Mouse (Mus musculus) hindbrain, postnatal 0 days (tissue): ENCODE data around the gene Shkbp1. TPM values are rescaled to one million over a fixed set of nuclear protein-coding genes. Genes with fewer than 3 reads are reported as not detected.

Source experiments
- ATAC-seq: fragments of 200-750 bp; cut with Nextera tagmentation; 2 replicates; pipeline ENCODE4 v1.8.0; 2017; ENCODE audit warnings: mild to moderate bottlenecking, moderate TSS enrichment, moderate library complexity
- DNase-seq: peaks from one replicate; pipeline ENCODE4 v3.0.0-alpha.2; 2015; ENCODE audit warnings: low spot score
- H3K27ac ChIP-seq: fragments of 300-500 bp; sonication (generic); 2 replicates; pipeline ENCODE4 v1.5.1; 2014; ENCODE audit warnings: mild to moderate bottlenecking
- H3K27me3 ChIP-seq: fragments of 300-500 bp; sonication (generic); 2 replicates; pipeline ENCODE4 v1.6.1; 2014; ENCODE audit warnings: low read length, mixed read lengths; ENCODE audit not compliant: insufficient read depth
- H3K36me3 ChIP-seq: fragments of 300-500 bp; sonication (generic); 2 replicates; pipeline ENCODE4 v1.6.1; 2014; ENCODE audit warnings: low read length, mixed read lengths; ENCODE audit not compliant: insufficient read depth
- H3K4me1 ChIP-seq: fragments of 300-500 bp; sonication (generic); 2 replicates; pipeline ENCODE4 v1.6.1; 2014; ENCODE audit warnings: antibody characterized with exemption, low read length, mixed read lengths; ENCODE audit not compliant: insufficient read depth
- H3K4me2 ChIP-seq: fragments of 300-500 bp; sonication (generic); 2 replicates; pipeline ENCODE4 v1.6.1; 2014; ENCODE audit warnings: low read depth, mild to moderate bottlenecking, low read length, moderate library complexity, mixed read lengths
- H3K4me3 ChIP-seq: fragments of 300-500 bp; sonication (generic); 2 replicates; pipeline ENCODE4 v1.5.1; 2014; ENCODE audit warnings: low read length
- H3K9ac ChIP-seq: fragments of 300-500 bp; sonication (generic); replicated peaks from 2 replicates; pipeline ENCODE4 v1.6.1; 2014; ENCODE audit warnings: mild to moderate bottlenecking, low read length, moderate library complexity, mixed read lengths
- H3K9me3 ChIP-seq: fragments of 300-500 bp; sonication (generic); 2 replicates; pipeline ENCODE4 v1.6.1; 2016; ENCODE audit warnings: low read length, mixed read lengths
- CTCF ChIP-seq: IDR thresholded peaks from 2 replicates; pipeline ENCODE4 v1.5.1; 2016; ENCODE audit warnings: antibody characterized with exemption, control low read depth, low read depth
- WGBS: fragments of 180-500 bp; shearing (Covaris S2); extraction: QIAGEN DNeasy Blood & Tissue Kit; methylation state at CpG from one replicate; pipeline ENCODE4 v1.1.7; 2014; 5-methylcytosine and 5-hydroxymethylcytosine counted together
- polyA plus RNA-seq: library from polyadenylated mRNA; unstranded; fragments of >200 nt; fragmentation: Nextera tagmentation; extraction: Ambion mirVana; gene quantifications from 2 replicates; pipeline ENCODE4 v1.2.1, GENCODE M21; 2015
- total RNA-seq: library from RNA; depleted of rRNA; stranded (reverse); fragments of >200 nt; gene quantifications from 2 replicates; pipeline ENCODE4 v1.2.3, GENCODE M21; 2014

The Shkbp1 gene
- total and polyA plus RNA-seq, 2 experiments from 2014 or later, result 20.2 to 31.2 TPM

DNA sequence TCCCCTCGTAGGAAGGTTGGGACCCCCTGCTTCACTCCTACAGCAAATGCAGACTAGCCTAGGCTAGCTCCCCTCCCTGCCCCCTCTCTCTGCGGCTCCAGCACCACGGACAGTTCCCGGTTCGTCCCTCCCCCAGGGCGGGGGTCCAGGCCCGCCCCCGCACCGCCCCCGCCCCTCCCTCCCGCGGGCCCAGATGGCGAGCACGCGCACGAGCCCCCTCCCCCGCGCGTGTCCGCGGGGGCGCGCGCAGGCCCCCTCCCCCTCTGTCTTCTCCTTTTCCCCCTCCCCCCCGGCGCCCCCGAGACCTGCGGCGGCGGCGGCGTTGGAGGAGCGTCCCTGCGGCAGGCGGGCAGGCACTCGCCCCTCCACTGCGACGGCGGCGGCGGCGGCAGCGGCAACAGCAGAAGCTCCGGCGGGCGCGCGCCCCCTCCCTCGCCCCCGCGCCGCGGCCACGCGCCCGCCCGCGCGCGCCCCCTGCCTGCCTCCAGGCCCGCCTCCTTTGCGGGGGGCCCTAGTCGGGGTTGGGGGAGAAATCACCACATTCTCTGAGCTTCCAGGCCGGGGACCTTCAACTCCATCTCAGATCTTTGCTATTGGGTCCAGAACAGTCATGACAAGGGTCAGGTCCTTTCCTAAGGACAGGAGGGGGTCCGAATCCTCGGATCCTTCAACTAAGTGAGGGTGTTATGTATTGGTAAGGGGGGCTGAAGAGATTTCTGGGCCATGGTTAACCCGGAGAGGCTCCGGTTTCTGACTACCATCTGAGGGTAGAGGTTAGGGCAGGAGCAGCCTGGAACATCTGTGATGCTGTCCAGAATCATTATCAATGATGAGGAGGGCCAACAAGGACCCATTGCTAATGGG, 40.6 kb upstream of the Shkbp1 start:
- H3K4me3 ChIP-seq, result peak overlapping the region; percentile 53
- no peaks in the 10 kb centered on the region for H3K9me3 ChIP-seq
- peak overlapping the region; percentile 20; the same call in 1 of the 2 replicates for H3K27ac ChIP-seq
- peaks cover 6% of the 10 kb centered on the region; the same call in 1 of the 2 replicates for H3K36me3 ChIP-seq
- H3K27me3 ChIP-seq, result peaks cover 13% of the 10 kb centered on the region; the same call in 1 of the 2 replicates
- peak; percentile 60; the same call in 1 of the 2 replicates for ATAC-seq
- H3K4me2 ChIP-seq, result peak overlapping the region; percentile 73
- peaks cover 6% of the 10 kb centered on the region; the same call in 1 of the 2 replicates for H3K4me1 ChIP-seq
- 3% methylated on average over 40 of the region's 68 CpGs for WGBS
- TF ChIP-seq CTCF, result no peak
- H3K9ac ChIP-seq, result peak overlapping the region; percentile 62
- DNase-seq, result peak; percentile 71

DNA sequence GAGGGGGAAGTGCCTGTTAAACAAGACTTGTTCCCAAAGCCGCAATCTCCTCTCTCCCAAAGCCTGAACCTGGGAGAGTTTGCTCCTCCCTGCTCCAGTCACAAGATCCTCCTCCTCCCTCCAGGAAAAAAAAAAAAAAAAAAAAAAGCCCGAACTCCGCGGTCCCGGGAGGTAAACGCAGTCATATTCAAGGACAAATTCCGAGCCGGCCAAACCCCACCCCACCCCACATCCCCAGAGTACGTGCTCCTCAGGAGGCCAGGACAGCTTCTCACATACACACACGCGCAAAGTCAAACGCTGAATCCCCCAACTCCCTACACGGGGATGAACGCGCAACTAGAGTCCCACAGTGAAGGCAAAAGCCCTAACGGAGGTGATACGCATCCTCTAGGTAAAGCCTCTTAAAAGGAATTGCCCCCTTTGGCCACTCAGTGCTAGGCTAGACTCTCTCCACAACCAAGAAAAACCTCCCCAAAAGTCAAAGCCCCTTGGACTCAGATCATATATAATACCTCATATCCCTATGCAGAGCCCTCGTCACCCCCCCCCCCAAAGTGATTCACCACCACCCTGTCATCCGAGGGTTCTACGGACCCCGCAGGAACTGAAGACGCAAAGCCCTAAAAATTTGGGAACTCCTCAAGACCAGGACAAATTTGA, 39.8 kb upstream of the Shkbp1 start:
- DNase-seq (no peak), ATAC-seq (peak; percentile 28)
- WGBS, result 2% methylated on average over 22 of the region's 22 CpGs
- Histone ChIP-seq H3K36me3 (peaks cover 10% of the 10 kb centered on the region; the same call in 1 of the 2 replicates), H3K4me2 (peak overlapping the region; percentile 73), H3K4me3 (peak overlapping the region; percentile 53), H3K27ac (peak overlapping the region; percentile 20; the same call in 1 of the 2 replicates), H3K9ac (peak overlapping the region; percentile 62), H3K4me1 (peaks cover 6% of the 10 kb centered on the region; the same call in 1 of the 2 replicates), H3K9me3 (no peaks in the 10 kb centered on the region), H3K27me3 (peaks cover 13% of the 10 kb centered on the region; the same call in 1 of the 2 replicates)
- TF ChIP-seq CTCF, result no peak

DNA sequence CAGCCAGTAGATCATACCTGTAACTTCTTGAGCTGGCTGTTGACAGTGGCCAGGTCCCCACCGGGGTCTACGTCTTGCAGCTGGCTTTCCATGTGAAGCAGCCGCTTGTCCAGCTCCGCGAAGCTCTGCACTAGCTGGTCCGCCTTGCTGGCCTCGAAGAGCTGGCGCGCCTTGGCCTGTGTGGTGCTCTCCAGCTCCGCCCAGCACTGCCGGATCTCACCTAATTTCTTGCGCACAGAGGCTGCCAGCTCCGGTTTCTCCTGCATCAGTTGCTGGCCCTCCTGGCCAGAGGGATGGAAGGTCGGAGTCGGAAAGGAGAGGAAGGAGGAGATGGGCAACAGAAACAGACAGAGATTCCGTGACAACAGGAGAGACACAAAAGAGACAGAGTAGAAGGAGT, 35.6 kb upstream of the Shkbp1 start:
- WGBS, result 57% methylated on average over 16 of the region's 16 CpGs
- Histone ChIP-seq H3K36me3 (peaks cover 8% of the 10 kb centered on the region; the same call in 1 of the 2 replicates), H3K4me1 (no peaks in the 10 kb centered on the region), H3K9me3 (no peaks in the 10 kb centered on the region), H3K4me2 (no peak overlapping the region), H3K27me3 (peaks cover 13% of the 10 kb centered on the region; the same call in 1 of the 2 replicates), H3K9ac (no peak overlapping the region), H3K27ac (no peak overlapping the region), H3K4me3 (no peak overlapping the region)
- no peak for ATAC-seq
- no peak for DNase-seq
- no peak for TF ChIP-seq CTCF

DNA sequence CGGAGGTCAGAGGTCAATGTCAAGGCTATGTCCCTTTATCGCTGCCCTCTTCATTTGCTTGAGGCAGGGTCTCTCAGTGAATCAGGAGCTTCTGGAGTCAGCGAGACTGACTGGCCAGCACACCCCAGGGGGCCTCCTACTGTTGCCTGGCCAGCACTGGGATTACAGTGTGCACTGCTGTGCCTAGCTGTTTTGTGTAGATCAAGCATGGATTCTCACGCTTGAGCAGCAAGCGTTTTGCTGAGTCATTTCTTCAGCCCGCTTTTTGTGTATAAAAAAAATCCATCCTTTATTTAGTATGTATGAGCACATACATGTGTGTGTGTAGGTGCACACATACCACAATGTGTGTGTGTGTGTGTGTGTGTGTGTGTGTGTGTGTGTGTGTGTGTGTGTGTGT, 33.4 kb upstream of the Shkbp1 start:
- Histone ChIP-seq H3K36me3 (peaks cover 8% of the 10 kb centered on the region; the same call in 1 of the 2 replicates), H3K4me2 (no peak overlapping the region), H3K9me3 (no peaks in the 10 kb centered on the region), H3K27me3 (peaks cover 5% of the 10 kb centered on the region; the same call in 1 of the 2 replicates), H3K4me1 (no peaks in the 10 kb centered on the region), H3K4me3 (no peak overlapping the region), H3K27ac (no peak overlapping the region), H3K9ac (no peak overlapping the region)
- no peak for TF ChIP-seq CTCF
- DNase-seq (no peak), ATAC-seq (no peak)
- WGBS, result 67% methylated on average over 6 of the region's 6 CpGs

DNA sequence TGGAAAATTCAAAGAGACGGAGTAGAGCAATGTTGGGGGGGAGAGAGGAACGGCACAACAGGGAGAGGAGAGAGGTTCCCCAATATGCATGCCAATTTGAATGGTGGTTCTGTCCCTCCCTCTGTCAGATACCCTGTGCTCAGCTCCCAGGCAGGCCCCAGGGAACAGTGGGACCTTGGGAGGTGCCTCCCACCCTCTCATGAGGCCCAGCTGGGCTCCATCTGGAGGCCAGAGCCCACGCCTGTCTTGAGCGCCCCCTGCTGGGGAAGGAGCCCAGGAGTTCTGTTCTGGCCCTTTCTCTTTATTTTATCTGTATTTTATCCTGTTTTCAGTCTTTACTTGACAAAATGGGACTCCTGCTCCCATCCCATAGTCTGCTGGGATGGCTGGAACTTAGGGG, 28.9 kb upstream of the Shkbp1 start:
- H3K9me3 ChIP-seq, result no peaks in the 10 kb centered on the region
- no peaks in the 10 kb centered on the region for H3K27me3 ChIP-seq
- DNase-seq (peak; percentile 40), ATAC-seq (no peak)
- H3K9ac ChIP-seq, result no peak overlapping the region
- H3K4me1 ChIP-seq, result no peaks in the 10 kb centered on the region
- no peak overlapping the region for H3K4me2 ChIP-seq
- no peaks in the 10 kb centered on the region for H3K36me3 ChIP-seq
- WGBS, result 40% methylated on average over 4 of the region's 4 CpGs
- H3K4me3 ChIP-seq, result no peak overlapping the region
- peak; percentile 66 for TF ChIP-seq CTCF
- no peak overlapping the region for H3K27ac ChIP-seq

DNA sequence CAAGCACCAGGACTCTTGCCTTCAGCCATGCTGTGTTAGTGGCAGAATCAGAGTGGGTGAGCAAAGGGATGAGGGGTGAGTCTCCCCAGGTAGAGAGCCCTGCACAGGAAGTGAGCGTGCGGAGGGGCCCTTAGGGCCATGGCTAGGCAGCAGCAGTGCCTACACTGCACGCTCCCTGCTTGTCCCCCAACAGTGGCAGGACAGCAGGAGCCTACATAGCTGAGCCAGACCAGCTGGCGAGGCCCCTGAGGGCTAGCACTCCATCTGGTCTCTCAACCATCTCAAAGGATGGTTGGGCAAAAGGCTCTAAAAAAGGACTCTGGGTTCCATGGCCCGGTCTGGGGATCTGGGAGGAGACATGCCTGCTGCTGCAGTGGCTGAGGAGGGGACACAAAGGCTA, 28.3 kb upstream of the Shkbp1 start:
- Histone ChIP-seq H3K36me3 (no peaks in the 10 kb centered on the region), H3K9ac (no peak overlapping the region), H3K9me3 (no peaks in the 10 kb centered on the region), H3K27me3 (no peaks in the 10 kb centered on the region), H3K27ac (no peak overlapping the region), H3K4me2 (no peak overlapping the region), H3K4me3 (no peak overlapping the region), H3K4me1 (no peaks in the 10 kb centered on the region)
- DNase-seq (no peak), ATAC-seq (0 out of 2 replicates have a peak, but pooled peaks have one; percentile 35)
- no peak for TF ChIP-seq CTCF
- 64% methylated on average over 5 of the region's 5 CpGs for WGBS
